Mouse (Mus musculus) E14TG2a.4 (cell line): ENCODE data around the gene Gdnf.

Experiments used
- CTCF ChIP-seq: conservative IDR thresholded peaks from 2 replicates; pipeline ENCODE4 v1.5.1; 2014; ENCODE audit warnings: low read length
- POU5F1 ChIP-seq: IDR thresholded peaks from 2 replicates; pipeline ENCODE4 v1.6.1; 2014; ENCODE audit warnings: low read length, borderline replicate concordance

- TF ChIP-seq CTCF (no peak), POU5F1 (no peak)
Observed at GRCm38 (mm10) chr15:7772983-7773382, 37.7 kb upstream of the Gdnf start.
